Mouse (Mus musculus) NIH3T3 (cell line): ENCODE results near the gene Smco3.
"Not testable (repeated sequence)": the region's sequence is repeated elsewhere in the genome, so short reads cannot be mapped to it uniquely, and the experiment has no call there.

ENCODE experiments used
- DNase-seq: peaks from one replicate; pipeline ENCODE4 v3.0.0-alpha.2; 2012; ENCODE audit warnings: low read depth

The Smco3 gene

GRCm38 (mm10) chr6:136804705-136805408, 30.4 kb downstream of the Smco3 start:
- DNase-seq, result peak; percentile 77

DNA sequence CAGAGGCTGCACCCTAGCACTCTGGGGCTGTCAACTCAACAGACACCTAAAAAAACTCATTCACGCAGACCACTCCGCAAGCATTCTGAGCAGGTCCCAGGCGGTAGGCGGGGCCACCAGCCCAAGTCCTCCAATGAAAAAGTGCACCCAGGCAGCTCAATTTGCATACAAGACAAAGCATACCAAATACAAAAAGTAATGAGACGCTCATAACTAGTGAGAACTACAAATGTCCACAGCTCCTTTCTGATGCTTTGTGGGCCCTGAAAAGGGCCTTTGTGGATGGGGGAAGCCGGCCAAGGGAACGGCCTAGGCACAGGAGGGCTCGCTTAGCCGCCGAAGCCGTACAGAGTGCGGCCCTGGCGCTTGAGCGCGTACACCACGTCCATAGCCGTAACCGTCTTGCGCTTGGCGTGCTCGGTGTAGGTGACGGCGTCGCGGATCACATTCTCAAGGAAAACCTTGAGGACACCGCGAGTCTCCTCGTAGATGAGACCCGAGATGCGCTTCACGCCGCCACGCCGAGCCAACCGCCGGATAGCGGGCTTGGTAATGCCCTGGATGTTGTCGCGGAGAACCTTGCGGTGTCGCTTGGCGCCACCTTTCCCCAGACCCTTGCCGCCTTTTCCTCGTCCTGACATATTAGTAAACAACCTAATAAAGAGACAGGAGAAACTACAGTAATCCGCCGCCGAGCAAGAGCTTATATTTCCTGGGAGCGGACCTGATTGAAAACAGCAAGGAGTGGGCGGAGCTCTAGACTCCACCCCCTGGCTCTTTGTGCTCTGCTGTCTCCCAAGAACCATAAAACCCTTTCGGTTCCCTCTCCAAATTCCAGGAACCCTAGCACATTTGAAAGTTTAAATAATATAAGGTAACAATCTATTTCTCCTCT, 31.3 kb downstream of the Smco3 start, which contains the start of gene Hist4h4:
Gene Hist4h4, minus strand, starts transcription at position 677 of the 895 bp plus-strand sequence.
- DNase-seq, result peak; percentile 100

- DNase-seq, result no peak
Observed at GRCm38 (mm10) chr6:136803093-136803738, 32.0 kb downstream of the Smco3 start.

DNA sequence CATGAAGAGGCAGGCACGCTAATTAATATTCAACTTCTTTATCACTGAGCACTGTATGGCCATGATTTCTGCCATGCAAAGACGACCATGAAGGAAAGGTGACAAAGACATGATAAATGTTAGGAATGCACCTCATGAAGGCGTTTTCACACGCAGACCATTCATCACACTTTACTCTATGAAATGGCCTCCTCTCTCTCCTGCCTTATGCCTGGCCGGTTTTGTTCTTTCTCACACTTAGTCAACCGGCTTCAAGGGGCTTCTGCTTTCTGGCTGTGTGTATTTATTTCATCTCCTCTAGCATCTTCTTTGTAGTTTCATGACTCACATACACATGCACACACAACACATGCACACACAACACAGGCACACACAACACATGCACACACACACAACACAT, 34.0 kb downstream of the Smco3 start:
- no peak for DNase-seq

GRCm38 (mm10) chr6:136800710-136801109, 34.5 kb downstream of the Smco3 start:
- DNase-seq, result no peak

DNA sequence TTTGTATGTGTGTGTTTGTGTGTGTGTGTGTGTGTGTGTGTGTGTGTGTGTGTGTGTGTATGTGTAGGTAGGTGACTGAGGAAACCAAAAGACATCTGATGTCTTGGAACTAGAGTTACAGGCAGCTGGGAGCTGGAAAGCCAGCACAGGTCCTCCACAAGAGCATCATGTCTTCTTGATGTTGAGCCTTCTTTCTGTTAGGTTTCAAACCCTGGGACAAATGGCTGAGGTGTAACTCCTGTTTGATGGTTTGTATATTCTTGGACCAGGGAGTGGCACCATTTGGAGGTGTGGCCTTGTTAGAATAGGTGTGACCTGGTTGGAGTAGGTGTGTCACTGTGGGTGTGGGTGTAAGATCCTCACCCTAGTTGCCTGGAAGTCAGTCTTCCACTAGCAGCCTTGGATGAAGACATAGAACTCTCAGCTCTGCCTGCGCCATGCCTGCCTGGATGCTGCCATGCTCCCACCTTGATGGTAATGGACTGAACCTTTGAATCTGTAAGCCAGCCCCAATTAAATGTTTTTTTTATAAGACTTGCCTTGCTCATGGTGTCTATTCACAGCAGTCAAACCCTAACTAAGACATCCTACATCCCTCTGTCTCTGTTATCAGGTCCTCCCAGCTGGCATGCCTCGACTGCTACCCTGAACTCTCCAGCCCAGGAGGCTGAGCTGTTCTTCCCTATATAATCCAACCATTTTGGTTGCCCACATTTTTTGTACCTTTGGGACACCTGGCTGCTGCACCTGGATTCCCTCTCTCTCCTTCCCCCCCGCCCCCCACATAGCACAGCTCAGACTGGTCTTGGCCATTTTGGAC, 37.2 kb downstream of the Smco3 start:
- not testable (repeated sequence) for DNase-seq

DNA sequence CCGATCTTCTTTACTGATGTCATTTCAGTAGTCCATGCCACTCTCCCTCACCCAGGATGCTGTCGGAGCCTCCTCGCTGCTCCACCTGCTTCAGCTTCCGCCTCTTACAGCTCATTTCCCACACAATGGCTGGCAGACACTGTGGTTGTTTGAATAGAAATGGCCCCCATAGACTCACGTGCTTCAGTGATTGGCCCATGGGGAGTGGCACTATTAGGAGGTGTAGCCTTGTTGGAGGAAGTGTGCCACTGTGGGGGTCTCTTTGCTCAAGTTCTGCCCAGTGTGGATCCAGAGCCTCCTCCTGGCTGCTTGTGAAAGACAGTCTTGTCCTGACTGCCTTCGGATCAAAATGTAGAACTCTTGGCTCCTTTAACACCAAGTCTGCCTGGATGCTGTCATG, 39.4 kb downstream of the Smco3 start:
- no peak for DNase-seq

- DNase-seq, result no peak
Observed at GRCm38 (mm10) chr6:136795110-136795509, 40.1 kb downstream of the Smco3 start.

DNA sequence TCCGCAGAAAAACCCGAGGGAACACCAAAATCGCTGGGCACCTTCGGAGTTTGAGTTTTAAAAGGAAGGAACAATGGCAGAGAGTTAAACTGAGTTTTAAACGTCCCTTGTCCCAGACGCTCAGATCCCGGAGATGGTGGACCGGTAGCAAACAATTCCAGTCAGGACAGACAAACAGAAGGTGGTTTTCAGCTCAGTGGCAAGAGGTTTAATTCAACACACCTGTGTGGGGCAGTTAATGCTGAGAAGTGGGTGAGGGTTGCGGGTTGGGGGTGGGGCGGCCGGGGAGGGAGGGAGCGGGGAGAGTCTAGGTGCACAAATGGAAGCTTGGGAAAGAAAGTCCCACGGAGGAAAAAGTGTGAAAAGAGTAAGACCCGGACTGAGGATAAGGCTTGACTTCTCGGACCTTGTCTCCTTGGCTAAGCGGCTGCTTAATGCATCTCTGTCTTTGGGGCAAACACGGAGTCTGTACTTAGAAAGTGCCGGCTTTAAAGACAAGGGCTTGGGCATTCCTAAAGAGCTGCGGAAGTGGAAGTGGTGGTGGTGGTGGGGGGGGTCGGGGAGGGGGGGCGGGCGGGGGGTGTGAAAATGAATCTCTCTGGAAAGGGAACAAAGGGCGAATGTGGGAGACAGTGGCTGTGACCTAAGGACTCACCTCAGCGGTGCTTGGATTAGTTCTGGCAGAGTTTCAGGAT, 41.3 kb downstream of the Smco3 start:
- DNase-seq, result no peak

GRCm38 (mm10) chr6:136792884-136793758, 42.1 kb downstream of the Smco3 start:
- no peak for DNase-seq

DNA sequence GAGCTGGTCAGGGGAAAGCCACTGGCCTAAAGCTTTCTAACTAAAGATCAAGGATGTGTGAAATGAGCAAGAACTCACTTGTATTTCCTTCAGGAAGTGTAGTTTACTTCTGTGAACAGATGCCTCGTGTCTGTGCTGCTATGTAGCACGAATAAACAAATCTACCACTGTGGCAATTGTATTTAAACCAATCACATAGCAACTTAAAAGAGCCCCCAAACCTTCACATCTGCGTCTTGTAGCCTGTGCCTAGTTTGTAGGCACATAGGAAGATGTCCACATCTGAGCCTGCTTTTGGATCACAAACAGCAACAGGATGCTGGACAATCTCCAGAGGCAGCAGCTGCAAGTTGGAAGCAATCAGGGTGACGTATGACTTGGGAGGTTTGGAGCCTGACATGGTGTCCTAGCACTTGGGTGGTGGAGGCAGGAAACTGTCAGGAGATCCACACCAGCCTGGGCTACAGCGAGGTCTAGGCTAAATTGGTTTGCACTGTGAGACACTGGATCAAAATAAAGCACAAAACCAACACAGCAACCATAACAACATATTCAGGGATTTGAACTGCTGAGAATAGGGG, 45.8 kb downstream of the Smco3 start:
- DNase-seq, result no peak

GRCm38 (mm10) chr6:136782761-136783160, 52.5 kb downstream of the Smco3 start:
- DNase-seq, result no peak

- DNase-seq, result no peak
Observed at GRCm38 (mm10) chr6:136782146-136782545, 53.1 kb downstream of the Smco3 start.

- no peak for DNase-seq
Observed at GRCm38 (mm10) chr6:136781377-136781986, 53.8 kb downstream of the Smco3 start, which contains the start of gene Gucy2c. TSS of gene Gucy2c (minus strand) at chr6:136781765.
